Mouse (Mus musculus) Muller cell, postnatal 12 days (primary cell): ENCODE data around the gene Leng8.
A peak's percentile ranks its signal among the peaks of the same experiment; 100 is the strongest.

ENCODE experiments used
- DNase-seq: peaks from one replicate; pipeline ENCODE4 v3.0.0-alpha.2; 2015; ENCODE audit errors: inconsistent ontology term

Gene Leng8

DNA sequence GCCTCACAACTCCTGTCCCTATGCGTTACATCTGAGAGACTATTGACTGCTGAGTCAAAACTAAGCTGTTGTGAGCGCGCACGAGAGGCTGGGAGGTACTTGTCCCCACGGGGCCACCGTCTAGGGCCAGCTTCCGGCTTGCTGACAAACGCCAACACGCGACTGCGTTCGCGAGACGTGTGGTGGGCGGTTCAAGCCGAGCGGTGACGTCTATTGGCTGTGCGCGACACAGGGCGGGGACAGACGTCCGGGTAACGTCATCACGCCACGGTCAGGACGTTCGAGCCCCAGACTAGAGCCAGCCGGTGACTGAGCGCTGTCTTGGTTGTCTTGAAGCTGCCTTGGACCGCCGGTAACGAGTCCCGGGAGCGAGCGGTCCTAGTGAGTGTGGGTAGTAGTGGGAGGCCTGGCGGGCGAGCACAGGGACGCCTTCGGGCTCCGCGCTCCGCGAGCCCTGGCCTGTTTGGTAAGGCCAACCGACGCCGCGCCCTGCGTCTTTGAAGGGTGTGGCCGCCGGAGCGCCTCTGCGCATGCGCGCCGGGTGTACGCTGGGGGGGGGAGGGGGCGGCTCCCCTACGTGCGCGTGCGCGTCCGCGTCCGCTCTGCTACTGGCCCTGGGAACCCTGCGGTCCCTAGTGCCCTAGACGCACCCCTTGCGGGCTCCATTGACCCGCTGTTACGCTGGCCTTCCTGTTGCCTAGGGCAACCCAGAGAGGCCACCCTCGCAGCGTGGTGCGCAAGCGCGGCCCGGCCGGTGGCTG, at the start of gene Leng8:
TSS of gene Leng8 (plus strand) at position 269 of the 761 bp plus-strand sequence.
- DNase-seq = peak; percentile 98

DNA sequence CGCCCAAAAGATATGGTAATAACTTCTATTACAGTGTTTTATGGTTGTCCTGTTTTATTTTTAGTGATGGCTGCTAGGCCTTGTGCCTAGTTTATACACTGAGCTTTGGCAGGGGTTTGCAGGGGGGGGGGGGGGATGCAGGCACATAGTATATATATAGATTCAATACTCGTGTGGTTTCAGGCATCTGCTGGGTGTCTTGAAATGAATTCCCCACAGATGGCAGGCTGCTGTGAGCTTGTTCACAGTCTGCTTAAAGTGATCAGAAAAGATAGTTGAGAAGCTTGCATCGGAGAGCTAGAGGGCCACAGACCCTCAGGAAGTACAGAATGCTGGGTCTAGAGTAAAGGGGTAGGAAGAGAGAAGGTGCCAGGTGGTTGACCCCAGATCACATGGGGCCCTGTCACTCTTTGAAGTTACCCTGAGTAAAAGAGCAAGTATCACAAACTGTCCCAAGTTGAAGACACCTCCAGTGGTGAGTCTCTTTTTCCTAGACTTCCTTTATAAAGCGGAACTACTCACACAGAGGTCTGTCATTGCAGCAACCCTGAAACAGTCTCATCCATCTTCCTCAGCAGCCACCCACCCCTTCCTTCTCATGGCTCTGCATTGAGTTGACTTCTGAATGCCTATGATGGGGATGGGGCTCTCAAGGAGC, 49.5 kb upstream of the Leng8 start:
- no peak for DNase-seq

DNA sequence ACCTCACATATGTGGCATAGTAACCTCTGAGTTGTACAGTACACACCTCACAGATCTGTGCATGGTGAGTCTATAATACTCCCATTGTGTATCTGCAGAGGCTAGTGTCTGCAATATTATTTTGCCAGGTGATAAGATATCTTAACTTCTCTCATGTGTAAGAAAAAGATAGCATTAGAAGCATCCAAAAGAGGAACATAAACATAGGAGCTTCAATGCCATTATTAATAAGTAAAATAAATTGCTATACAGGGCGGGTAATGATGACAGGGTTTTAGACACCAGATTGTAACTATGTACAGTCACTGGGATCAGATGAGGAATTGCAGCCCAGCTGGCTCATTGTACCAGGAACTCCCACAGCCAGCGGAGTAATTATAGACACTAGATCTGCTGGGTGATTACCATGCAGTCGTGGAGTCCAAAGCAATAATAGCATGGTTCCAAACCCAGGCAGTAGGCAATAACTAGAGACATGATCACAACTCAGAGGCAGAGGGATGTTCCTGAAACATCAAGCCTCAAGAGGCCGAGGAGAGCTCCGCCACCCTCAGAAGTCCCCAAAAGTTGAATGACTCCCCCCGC, 48.9 kb upstream of the Leng8 start:
- no peak for DNase-seq

DNA sequence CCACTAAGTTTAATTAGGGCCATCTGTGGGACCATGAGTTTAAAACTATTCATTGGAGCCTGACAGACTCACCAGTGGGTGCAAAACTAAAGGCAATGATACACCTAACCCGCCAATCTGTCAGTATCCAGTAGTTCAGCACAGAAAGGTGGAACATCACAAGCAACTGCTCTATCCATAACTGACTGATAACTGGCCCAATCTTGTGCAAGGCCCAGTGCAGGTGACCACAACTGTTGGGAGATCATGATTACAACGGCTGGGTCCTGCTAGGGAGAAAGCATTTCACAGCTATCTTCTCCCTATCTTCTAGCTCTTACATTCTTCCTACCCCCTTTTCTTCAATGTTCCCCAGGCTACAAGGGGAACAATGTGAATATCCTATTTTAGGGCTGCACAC, 48.2 kb upstream of the Leng8 start:
- no peak for DNase-seq

DNA sequence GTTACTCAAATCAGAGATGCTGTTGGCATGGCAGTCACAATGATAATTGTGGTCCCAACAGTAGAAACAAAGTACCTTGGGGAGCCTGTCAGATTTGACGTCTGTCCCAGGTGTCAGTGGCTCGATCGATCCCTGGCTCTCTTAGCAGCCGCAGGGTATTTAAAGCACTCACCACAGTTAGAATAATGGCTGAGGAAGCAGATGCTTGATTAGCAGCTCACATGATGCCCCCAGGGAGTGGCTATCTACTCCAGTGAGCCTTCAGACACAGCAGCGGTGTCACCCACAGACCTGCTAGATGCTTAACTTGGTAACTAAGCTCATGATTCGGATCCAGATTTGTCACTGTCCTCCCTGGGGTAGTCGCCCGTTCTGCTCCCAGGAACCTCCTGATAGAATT, 45.7 kb upstream of the Leng8 start:
- no peak for DNase-seq

DNA sequence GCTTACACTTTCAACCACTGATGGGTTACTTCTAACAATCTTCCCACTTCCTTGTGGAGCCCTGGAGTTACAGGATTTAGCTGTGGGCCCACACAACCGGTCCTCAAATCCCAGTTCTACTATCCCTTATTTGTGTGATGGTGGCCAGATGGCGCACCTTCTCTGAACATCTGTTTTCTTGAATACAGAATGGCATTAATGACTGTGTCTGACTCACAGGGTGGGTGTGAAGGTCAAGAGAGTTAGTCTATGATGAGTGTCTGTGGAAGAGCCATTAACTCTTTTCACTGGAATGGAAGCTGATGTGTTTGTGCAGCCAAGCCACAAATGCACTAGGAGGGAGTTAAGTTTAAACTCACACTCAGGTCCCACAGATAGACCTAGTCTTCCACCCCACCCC, 38.5 kb upstream of the Leng8 start:
- DNase-seq = no peak

DNA sequence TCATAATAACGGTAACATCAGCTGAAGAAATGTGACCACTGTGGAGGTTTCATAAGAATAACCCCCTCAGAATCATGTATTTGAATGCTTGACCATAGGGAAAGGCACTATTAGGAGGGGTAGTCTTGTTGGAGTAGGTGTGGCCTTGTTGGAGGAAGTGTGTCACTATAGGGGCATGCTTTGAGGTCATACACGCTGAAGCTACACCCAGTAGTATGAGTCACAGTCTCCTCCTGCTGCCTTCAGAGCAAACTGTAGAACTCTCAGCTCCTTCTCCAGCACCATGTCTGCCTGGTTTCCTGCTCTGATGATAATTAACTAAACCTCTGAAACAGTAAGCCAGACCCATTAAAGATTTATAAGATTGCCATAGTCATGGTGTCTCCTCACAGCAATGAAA, 38.0 kb upstream of the Leng8 start:
- DNase-seq = peak; percentile 34

DNA sequence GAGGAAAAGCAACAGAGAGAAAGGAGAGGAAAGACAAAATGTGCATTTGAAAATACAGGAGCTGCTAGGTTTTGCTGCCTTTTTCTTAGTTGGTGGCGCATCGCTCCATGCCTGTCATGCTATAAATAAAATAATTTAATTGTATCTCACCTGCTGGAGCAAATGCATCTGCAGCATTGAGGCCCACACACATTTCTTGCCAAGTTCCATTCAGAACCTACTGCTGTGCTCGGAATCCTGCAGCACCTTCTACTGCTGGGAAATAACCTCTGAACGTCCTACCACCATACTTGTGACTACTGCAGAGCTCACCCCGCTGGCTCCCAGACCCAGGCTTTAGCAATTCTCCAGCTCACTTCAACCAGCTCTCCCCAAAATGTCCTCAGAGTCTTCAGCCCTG, 35.7 kb upstream of the Leng8 start:
- DNase-seq = no peak

DNA sequence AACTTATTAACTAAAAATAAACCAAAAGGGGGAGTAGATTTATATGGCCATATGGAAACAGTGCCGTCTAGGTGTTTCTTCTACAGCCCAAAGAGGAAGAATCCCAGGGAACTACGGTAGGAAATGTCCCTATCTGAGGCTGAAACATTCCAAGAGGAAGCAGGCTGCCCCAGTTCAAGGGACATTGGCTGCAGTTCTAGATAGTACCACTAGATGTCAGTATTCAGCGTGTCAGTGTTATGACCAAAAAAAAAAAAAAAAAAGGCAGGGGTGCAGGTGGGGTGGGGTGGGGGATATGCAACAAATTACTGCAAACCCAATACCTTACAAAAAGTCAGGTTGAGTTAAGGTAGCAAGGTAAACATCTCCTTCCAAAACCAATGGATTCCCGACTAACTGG, 33.4 kb upstream of the Leng8 start:
- peak; percentile 43 for DNase-seq

DNA sequence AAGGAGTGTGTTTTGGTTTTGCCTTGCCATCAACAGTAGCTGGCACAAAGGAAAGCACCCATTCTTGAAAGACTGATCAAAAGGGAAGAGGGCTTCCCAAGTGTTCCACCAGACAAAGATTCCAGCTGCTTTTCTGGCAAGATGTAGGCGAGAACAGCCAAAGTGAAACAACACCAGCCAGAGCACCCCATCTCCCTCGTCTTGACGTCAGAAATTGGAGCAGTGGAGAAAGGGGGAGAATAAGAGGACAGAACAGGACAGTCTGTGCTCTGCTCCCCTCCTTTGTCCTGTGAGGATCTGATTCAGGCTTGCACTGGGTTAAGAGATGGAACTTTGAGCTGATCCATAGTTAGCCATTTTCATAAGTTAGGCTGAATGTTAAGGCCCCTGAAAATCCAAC, 25.1 kb upstream of the Leng8 start:
- no peak for DNase-seq

DNA sequence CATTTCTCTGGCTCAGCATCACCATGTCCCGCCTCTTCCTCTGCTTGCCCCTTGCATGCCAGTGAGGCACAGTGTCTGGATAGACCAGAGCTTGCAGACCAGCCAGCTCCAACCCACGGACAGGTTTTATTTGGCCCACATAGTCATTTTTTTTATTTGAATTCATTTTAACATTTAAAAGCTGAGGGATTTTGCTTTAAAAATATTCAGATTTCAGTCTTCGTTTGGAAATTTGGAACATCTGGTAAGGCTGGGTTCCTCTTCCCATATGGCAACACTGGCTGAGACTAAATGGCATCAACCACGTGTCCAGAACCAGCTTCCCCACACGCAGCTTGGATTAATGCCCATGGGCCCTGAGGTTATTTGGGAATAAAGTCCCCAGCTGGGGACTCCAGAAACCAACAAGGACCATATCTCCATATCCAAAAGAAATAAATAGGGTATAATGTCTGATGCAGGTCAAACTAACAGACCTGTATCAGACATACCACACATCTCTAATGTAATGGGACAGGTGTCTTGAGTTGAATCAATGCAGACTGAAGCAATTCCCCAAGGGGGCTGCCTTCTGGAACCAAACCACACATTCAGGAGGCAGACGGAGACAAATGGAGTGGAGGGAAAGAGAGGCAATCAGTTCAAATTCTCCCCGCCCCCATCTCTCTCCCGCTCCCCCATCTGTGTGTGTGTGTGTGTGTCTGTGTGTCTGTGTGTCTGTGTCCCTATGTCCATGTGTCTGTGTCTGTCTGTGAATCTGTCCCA, 19.6 kb upstream of the Leng8 start:
- no peak for DNase-seq

DNA sequence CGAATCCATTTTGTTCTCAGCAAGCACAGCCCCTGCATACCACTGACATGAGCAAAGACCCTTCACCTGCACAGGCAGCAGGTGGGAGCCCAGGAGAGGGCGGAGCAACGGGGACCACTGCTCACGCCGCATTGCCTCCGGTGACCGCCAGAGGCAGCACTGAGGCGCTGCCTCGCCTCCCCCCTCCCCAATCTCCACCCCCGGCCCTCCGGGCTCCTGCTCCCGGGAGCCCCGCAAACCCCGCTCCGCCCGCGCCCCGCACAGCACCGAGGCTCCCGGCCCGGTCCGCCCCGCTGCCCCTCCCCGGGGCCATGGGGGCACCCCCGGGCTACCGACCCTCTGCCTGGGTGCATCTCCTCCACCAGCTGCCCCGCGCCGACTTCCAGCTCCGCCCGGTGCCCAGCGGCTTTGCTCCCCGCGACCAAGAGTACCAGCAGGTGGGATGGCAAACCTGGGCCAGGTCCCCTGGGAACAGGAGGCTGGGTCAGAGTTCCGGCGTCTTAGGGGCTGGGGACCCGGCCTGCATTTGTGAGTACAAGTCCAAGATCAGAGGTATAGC, 17.4 kb upstream of the Leng8 start, which contains the start of gene Ttyh1:
TSS of gene Ttyh1 (plus strand) at position 65 of the 559 bp plus-strand sequence.
- DNase-seq = peak; percentile 67

DNA sequence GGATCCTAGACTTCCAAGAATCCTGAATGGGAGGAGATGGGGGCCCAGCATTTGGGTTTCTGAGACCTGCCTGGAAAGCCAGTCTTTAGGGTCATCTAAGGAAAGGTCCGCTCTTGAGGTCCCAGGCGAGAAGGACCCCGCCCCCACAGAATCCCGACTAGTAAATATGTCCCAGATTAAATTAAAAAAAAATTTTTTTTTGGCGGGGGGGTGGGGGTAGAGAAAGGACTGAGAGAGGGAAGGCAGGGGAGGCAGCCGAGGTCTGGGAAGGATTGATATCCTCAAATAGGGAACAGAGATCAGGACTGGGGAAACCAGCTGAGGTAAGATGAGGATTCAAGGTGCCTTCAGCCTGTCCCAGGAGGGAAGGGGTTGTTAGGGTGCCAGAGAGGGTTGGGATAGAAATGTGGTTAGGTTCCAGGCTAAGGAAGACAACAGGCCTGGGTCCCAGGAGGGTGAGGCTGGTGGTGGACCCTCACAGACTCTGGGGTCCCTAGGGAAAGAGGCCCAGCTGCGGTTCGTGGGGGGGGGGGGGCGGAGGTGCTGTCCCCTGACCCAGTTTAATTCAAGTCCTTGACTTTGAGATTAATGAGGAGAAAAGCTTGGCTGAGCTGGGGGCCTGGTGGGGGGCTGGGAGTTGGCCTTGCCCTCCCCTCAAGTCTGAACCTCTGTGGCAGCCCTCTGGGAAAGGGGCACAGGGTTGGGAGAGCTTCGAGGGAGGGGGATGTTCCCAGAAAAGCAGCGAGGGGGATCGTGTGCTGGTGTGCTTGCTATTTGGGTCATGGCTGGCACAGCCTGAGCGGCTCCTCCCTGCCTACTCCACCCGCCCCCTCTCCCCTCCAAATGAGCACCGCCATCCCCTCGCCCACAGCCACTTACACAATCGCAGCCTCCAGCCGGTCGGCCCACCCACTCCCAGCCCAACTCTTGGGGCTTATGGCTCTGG, 16.6 kb upstream of the Leng8 start:
- peak; percentile 83 for DNase-seq

DNA sequence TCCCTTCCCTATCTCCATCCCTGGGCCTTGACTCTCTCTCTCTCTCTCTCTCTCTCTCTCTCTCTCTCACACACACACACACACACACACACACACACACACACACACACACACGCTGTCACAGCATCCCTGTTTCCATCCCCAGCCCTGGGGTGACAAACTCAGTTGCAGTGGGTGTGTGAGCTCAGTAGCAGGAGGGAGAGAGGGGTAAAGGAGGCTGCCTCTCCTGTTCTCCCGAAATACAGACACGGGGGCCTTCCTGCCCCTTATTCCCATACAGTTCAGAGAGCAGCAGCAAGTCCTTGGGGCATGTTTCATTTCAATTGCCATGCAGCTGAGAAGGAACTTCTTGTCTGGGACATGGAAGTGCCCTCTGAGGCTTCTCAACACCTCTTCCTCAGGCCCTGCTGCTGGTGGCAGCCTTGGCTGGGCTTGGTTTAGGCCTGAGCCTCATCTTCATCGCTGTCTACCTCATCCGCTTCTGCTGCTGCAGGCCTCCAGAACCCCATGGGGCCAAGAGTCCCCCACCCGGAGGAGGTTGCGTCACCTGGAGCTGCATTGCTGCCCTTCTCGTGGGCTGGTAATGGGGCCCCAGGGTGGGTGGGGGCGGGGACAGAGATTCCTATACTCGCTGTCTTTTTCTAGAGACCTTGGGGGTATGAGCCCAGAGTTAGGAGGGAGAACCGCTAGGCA, 14.6 kb upstream of the Leng8 start:
- peak; percentile 37 for DNase-seq

DNA sequence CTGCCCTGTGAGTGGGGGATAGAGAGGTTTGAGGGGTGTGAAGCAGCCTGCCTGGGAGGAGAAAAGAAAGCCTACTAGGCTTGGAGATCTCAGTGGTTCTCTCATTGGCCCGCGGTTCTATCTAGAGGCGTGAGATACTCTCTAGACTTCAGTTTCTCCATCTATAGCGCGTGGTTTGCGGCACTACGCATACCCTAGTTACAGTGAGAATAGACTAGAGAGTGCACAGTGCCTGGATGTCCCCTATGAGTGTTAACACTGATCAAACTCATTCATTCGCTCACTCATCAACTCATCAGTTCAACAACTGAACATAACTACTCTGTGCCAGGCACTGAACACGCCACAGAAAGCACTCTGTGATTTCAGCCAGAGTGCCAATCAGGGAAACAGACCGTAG, 14.1 kb upstream of the Leng8 start:
- peak; percentile 34 for DNase-seq

DNA sequence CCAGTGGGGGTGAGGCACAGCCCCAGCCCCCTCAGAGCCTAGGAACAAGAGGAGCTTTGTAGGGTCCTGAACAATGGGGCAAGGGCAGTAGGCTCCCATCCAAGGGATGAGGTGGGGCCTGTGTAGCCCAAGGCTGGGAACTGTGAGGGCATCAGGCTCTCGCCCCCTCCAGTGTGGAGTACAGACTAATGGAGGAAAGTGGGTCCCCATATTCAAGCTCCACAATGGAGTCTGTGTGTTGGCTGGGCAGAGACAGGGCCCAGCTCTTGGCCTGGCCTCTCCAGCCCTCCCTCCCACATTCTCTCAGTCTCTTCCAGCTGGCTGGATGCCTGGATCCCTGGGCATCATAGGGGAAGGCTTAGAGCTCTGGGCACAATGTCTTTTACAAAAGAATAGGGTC, 13.1 kb upstream of the Leng8 start:
- DNase-seq = peak; percentile 96

DNA sequence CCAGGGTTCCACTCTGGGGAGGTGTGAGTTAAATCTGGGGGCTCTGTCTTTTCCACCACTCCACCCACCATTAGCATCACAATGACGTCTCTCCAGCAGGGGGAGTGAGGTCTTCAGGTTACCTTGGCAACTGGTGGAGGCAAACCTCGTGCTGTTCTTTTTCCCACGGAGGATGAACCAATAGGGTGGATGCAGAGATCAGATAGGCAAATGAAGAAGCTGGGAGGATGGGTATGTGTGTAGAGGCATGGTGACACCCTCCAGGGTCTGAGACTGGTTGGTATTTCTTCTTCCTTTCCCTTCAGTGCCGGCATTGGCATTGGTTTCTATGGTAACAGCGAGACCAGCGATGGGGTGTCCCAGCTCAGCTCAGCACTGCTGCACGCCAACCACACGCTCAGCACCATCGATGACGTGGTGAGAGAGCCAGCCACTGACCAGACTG, 12.5 kb upstream of the Leng8 start:
- peak; percentile 94 for DNase-seq

DNA sequence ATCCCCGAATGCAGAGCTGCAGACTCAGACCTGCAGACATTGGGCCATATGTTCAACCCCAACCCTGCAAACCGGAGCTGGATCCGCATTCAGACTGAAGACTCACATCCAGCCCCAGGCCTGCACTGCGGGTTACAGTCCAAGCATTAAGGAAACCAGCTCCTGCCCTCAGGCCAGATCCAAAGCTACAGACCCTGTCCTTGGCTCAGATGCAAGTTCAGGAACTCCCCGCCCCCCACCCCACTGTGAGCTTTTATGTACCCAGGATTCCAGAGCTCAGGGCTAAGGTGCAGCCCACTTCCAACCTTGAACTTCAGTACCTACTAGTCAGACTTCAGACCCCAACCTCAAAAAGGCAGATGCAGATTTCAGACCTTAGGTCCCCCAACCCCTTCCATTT, 12.0 kb upstream of the Leng8 start:
- DNase-seq = no peak

DNA sequence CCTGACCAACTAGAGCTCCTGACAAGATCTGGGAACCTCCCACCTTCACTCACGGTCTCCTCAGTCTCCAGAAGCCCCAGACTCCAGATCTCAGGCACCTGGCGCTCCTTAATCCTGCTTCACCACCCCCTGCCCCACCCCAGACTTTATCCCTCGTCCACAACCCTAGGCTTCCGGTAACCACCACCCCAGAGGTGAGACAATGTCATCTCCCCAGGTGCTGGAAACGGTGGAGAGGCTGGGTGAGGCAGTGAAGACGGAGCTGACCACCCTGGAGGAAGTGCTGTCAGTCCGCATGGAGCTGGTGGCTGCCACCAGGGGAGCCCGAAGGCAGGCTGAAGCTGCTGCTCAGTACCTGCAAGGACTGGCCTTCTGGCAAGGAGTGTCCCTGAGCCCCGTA, 11.5 kb upstream of the Leng8 start:
- DNase-seq = no peak
